26 mouse cellular contexts compared by ENCODE assay signal in the genomic region with DNA sequence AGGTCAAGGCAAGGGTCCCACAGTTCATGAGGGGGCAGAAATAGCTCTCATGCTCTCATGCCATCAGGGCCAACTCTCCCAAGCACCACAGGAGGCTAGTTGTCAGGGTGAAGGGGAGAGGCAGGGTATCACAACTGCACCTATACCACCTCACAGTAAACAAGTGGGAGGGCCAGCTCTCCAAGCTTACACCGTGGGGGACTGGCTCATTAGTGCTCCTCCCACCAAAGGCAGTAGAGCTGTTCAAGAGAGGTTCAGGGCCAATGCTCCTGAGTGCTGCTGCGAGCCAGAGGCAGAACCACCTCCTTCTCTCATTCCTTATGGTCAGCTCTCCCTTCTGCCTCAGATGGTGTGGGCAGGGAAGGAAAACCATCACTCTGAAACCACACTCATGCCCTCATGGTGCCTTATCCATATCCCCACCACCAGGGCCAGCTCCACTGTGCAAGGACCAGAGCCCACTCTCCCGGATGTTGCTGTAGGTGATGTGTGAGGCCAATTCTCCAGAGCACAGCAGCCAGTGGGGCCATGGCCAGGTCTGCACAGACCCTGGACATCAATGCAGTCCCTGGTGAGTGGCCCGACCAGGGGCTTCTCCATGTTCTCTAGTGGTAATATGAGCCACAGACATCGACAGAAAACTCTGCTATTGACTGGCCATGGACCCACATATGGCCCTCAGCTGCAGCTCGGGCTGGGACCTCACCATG.
DNase-seq lines count a peak whose midpoint lies in the region; ATAC-seq lines count a peak whose summit lies in the region.
"Had no signal": no experiment of that assay in that cellular context is flagged by ENCODE, and none has a peak within 500 bp of the region (broad histone marks: within the 10 kb centered on the region; RNA-seq: fewer than 3 reads in every experiment).

No protein-coding gene starts in this region.

- WGBS in kidney, embryonic 14.5 days, result 65% methylated on average over 6 of the region's 6 CpGs
- WGBS in midbrain, embryonic 11.5 days, result 77% methylated on average over 6 of the region's 6 CpGs
- WGBS in midbrain, embryonic 10.5 days, result 76% methylated on average over 6 of the region's 6 CpGs
- 81% methylated on average over 6 of the region's 6 CpGs for whole genome bisulfite sequencing in midbrain, embryonic 15.5 days

- DNase-seq in heart, adult 11 months, result peak; percentile 89
- no peak for DNase-seq in heart, adult 18-20 months
- no peak for DNase-seq in kidney, postnatal 14 days
- DNase-seq in midbrain, embryonic 11.5 days (ENCODE audit: low spot score, missing footprints), result no peak
- DNase-seq in midbrain, embryonic 10.5 days (ENCODE audit: low spot score), result no peak
- no peak for DNase-seq in gastrocnemius, adult 18-20 months (ENCODE audit: low spot score)
- DNase-seq: adrenal gland, adult 8-10 months; cerebellum, adult 2 months; cerebellum, postnatal 14 days; gastrocnemius, postnatal 36 days; layer of hippocampus, adult 9-11 months; liver, embryonic 13.5 days; lung, adult 18-20 months; lung, postnatal 10 days; spleen, adult 18-20 months; thymus, postnatal 14 days had no signal

- peak; percentile 39; the same call in 1 of the 2 replicates for ATAC-seq in kidney, embryonic 14.5 days (ENCODE audit: low FRiP score, low TSS enrichment)
- 0 out of 2 replicates have a peak, but pooled peaks have one; percentile 33 for ATAC-seq in midbrain, embryonic 11.5 days (ENCODE audit: low FRiP score)
- 0 out of 2 replicates have a peak, but pooled peaks have one; percentile 37 for ATAC-seq in midbrain, embryonic 15.5 days (replicated peaks)
- ATAC-seq: forebrain, embryonic 14.5 days; intestine, embryonic 16.5 days had no signal

- no peak overlapping the region for H3K4me3 ChIP-seq in kidney, embryonic 14.5 days (ENCODE audit: low read length)
- no peak overlapping the region for H3K4me3 ChIP-seq in midbrain, embryonic 11.5 days (ENCODE audit: low read depth, low read length)
- no peak overlapping the region for H3K4me3 ChIP-seq in midbrain, embryonic 10.5 days
- H3K4me3 ChIP-seq in midbrain, embryonic 15.5 days, result no peak overlapping the region
- H3K4me3 ChIP-seq: heart, embryonic 15.5 days; hindbrain, embryonic 15.5 days; limb, embryonic 10.5 days; limb, embryonic 15.5 days; liver, embryonic 13.5 days had no signal

- H3K27me3 ChIP-seq in kidney, embryonic 14.5 days (ENCODE audit: control insufficient read depth, insufficient read depth, low read length), result no peaks in the 10 kb centered on the region
- no peaks in the 10 kb centered on the region for H3K27me3 ChIP-seq in midbrain, embryonic 11.5 days (ENCODE audit: control insufficient read depth, insufficient read depth, low read length)
- H3K27me3 ChIP-seq in midbrain, embryonic 10.5 days (ENCODE audit: low read depth, poor library complexity, severe bottlenecking), result no peaks in the 10 kb centered on the region
- no peaks in the 10 kb centered on the region for H3K27me3 ChIP-seq in midbrain, embryonic 15.5 days (replicated peaks)
- H3K27me3 ChIP-seq: heart, embryonic 15.5 days; hindbrain, embryonic 15.5 days; limb, embryonic 15.5 days; liver, embryonic 13.5 days had no signal

- H3K9ac ChIP-seq in kidney, embryonic 14.5 days (ENCODE audit: low read depth, low read length), result no peak overlapping the region
- no peak overlapping the region for H3K9ac ChIP-seq in midbrain, embryonic 11.5 days (ENCODE audit: low read length)
- no peak overlapping the region for H3K9ac ChIP-seq in midbrain, embryonic 15.5 days
- H3K9ac ChIP-seq: heart, embryonic 15.5 days; hindbrain, embryonic 15.5 days; limb, embryonic 15.5 days; liver, embryonic 13.5 days had no signal

- no peak overlapping the region for H3K4me2 ChIP-seq in kidney, embryonic 14.5 days (replicated peaks; ENCODE audit: low read depth, low read length)
- no peak overlapping the region for H3K4me2 ChIP-seq in midbrain, embryonic 11.5 days
- no peak overlapping the region for H3K4me2 ChIP-seq in midbrain, embryonic 15.5 days
- H3K4me2 ChIP-seq: heart, embryonic 15.5 days; hindbrain, embryonic 15.5 days; limb, embryonic 15.5 days; liver, embryonic 13.5 days had no signal

- H3K4me1 ChIP-seq in kidney, embryonic 14.5 days (ENCODE audit: control insufficient read depth, insufficient read depth, low read length), result no peaks in the 10 kb centered on the region
- H3K4me1 ChIP-seq in midbrain, embryonic 11.5 days (ENCODE audit: control insufficient read depth, insufficient read depth, low read length), result no peaks in the 10 kb centered on the region
- no peaks in the 10 kb centered on the region for H3K4me1 ChIP-seq in midbrain, embryonic 10.5 days
- no peaks in the 10 kb centered on the region for H3K4me1 ChIP-seq in midbrain, embryonic 15.5 days
- H3K4me1 ChIP-seq: heart, embryonic 15.5 days; hindbrain, embryonic 15.5 days; limb, embryonic 15.5 days; liver, embryonic 13.5 days had no signal

- no peaks in the 10 kb centered on the region for H3K36me3 ChIP-seq in kidney, embryonic 14.5 days (ENCODE audit: control insufficient read depth, insufficient read depth, low read length)
- H3K36me3 ChIP-seq in midbrain, embryonic 11.5 days (ENCODE audit: control insufficient read depth, insufficient read depth, low read length), result no peaks in the 10 kb centered on the region
- no peaks in the 10 kb centered on the region for H3K36me3 ChIP-seq in midbrain, embryonic 10.5 days
- H3K36me3 ChIP-seq in midbrain, embryonic 15.5 days (replicated peaks), result no peaks in the 10 kb centered on the region
- H3K36me3 ChIP-seq: G1E; heart, embryonic 15.5 days; hindbrain, embryonic 15.5 days; limb, embryonic 10.5 days; limb, embryonic 15.5 days; liver, embryonic 13.5 days had no signal

- no peaks in the 10 kb centered on the region for H3K9me3 ChIP-seq in kidney, embryonic 14.5 days (ENCODE audit: control insufficient read depth, low read length)
- no peaks in the 10 kb centered on the region for H3K9me3 ChIP-seq in midbrain, embryonic 11.5 days (ENCODE audit: control insufficient read depth, low read length)
- no peaks in the 10 kb centered on the region for H3K9me3 ChIP-seq in midbrain, embryonic 10.5 days (replicated peaks)
- H3K9me3 ChIP-seq in midbrain, embryonic 15.5 days, result no peaks in the 10 kb centered on the region
- H3K9me3 ChIP-seq: G1E; heart, embryonic 15.5 days; hindbrain, embryonic 15.5 days; limb, embryonic 10.5 days; limb, embryonic 15.5 days; liver, embryonic 13.5 days had no signal

- no peak overlapping the region for H3K27ac ChIP-seq in kidney, embryonic 14.5 days (ENCODE audit: low read depth, low read length)
- no peak overlapping the region for H3K27ac ChIP-seq in midbrain, embryonic 11.5 days (ENCODE audit: low read depth, low read length)
- H3K27ac ChIP-seq in midbrain, embryonic 10.5 days (replicated peaks), result no peak overlapping the region
- no peak overlapping the region for H3K27ac ChIP-seq in midbrain, embryonic 15.5 days
- H3K27ac ChIP-seq: heart, embryonic 15.5 days; hindbrain, embryonic 15.5 days; kidney, postnatal 0 days; limb, embryonic 10.5 days; limb, embryonic 15.5 days; liver, embryonic 13.5 days had no signal
